Mouse (Mus musculus) cortical plate, adult 2 months (tissue): ENCODE data around the gene Gsk3b. TPM values are rescaled to one million over a fixed set of nuclear protein-coding genes. Genes with fewer than 3 reads are reported as not detected.

Source experiments
- H3K27ac ChIP-seq: fragments of 200-500 bp; 2 replicates; pipeline ENCODE4 v1.5.1; 2012; ENCODE audit warnings: low read length, control low read depth, inconsistent platforms; ENCODE audit not compliant: insufficient read depth
- H3K4me1 ChIP-seq: fragments of 200-500 bp; 2 replicates; pipeline ENCODE4 v1.6.1; 2011; ENCODE audit warnings: low read length; ENCODE audit not compliant: control insufficient read depth, insufficient read depth
- H3K4me3 ChIP-seq: fragments of 200-500 bp; 2 replicates; pipeline ENCODE4 v1.5.1; 2011; ENCODE audit warnings: mild to moderate bottlenecking, low read length, control low read depth; ENCODE audit not compliant: insufficient read depth
- CTCF ChIP-seq: fragments of 200-500 bp; IDR thresholded peaks from 2 replicates; pipeline ENCODE4 v1.5.1; 2011; ENCODE audit warnings: mild to moderate bottlenecking, control low read depth, low read length; ENCODE audit not compliant: insufficient read depth; ENCODE audit errors: extremely low read depth
- POLR2A ChIP-seq: fragments of 200-500 bp; IDR thresholded peaks from 2 replicates; pipeline ENCODE4 v1.6.1; 2011; ENCODE audit warnings: mild to moderate bottlenecking, low read length, control low read depth; ENCODE audit not compliant: insufficient read depth; ENCODE audit errors: extremely low read depth
- polyA plus RNA-seq: library from polyadenylated mRNA; depleted of rRNA; stranded (reverse); fragments of >200 nt; gene quantifications from 2 replicates; pipeline ENCODE4 v1.2.3, GENCODE M21; 2012

Gsk3b gene
- polyA plus RNA-seq, 1 experiment = 47.2 TPM

- peak overlapping the region; percentile 91 for H3K27ac ChIP-seq
- H3K4me1 ChIP-seq = no peaks in the 10 kb centered on the region
- TF ChIP-seq POLR2A (no peak), CTCF (no peak)
- H3K4me3 ChIP-seq = peak overlapping the region; percentile 97
Measured at GRCm38 (mm10) chr16:38087645-38088125, 1.1 kb upstream of the Gsk3b start.

DNA sequence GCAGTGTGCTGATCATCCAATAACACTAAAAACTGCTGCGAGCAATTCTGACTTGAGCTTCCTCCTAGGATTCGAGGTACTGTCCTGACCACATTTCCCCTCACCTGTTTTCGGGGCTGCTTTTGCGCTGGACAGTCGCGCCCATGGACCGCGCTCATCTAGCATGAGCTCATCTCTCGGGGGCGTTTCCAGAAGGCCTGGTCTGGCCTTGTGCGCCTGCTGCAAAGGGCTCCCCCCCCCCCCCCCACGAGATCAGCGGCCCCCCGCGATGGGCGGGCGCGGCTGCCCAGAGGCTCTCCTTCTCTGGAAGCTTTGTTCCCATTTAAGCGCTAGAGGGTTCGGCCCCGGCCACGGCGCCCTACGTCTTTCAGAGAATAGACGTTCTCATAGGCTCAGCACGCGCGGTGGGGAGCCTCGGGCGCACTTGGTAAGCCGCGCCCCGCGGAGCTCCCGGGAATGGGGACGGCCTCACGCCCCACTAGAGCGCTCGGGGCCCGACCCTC lies 624 bp upstream of the Gsk3b start:
- peak overlapping the region; percentile 97 for H3K4me3 ChIP-seq
- no peaks in the 10 kb centered on the region for H3K4me1 ChIP-seq
- TF ChIP-seq POLR2A (no peak), CTCF (no peak)
- H3K27ac ChIP-seq = peak overlapping the region; percentile 94

DNA sequence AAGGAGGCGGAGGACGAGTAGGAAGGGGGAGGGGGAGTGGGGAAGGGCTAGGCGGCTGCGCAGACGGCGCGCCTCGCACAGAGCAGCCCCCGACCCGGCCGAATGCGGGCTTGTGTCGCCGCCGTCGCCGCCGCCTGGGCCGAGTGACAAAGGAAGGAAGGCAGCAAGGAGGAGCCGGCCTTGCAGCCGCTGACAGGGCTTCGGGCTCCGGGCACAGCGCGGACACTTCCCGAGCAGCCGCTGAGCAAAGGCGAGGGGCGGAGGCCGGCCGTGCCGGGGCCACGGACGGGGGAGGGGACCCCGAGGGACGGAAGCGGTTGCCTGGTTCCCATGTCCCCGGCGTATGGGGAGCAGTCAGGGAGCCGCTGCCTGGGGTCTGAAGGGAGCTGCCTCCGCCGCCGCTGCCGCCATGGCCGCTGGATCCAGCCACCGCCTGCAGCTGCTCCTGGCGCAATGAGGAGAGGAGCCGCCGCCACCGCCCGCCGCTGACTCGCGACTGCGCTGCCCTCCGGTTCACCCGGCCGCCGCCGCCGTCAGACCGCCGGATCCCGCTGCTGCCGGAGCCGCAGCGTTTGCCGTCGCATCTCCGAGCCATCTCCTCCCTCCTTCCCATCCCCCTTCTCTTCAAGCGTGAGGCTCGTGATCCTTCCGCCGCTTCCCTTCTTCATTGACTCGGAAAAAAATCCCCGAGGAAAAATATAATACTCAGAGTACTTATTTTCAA lies 808 bp downstream of the Gsk3b start:
- TF ChIP-seq CTCF = no peak
- peak; percentile 24; the same call in 1 of the 2 replicates for TF ChIP-seq POLR2A
- peak overlapping the region; percentile 98 for H3K27ac ChIP-seq
- H3K4me1 ChIP-seq = peaks cover 1% of the 10 kb centered on the region; the same call in 1 of the 2 replicates
- H3K4me3 ChIP-seq = peak overlapping the region; percentile 97

DNA sequence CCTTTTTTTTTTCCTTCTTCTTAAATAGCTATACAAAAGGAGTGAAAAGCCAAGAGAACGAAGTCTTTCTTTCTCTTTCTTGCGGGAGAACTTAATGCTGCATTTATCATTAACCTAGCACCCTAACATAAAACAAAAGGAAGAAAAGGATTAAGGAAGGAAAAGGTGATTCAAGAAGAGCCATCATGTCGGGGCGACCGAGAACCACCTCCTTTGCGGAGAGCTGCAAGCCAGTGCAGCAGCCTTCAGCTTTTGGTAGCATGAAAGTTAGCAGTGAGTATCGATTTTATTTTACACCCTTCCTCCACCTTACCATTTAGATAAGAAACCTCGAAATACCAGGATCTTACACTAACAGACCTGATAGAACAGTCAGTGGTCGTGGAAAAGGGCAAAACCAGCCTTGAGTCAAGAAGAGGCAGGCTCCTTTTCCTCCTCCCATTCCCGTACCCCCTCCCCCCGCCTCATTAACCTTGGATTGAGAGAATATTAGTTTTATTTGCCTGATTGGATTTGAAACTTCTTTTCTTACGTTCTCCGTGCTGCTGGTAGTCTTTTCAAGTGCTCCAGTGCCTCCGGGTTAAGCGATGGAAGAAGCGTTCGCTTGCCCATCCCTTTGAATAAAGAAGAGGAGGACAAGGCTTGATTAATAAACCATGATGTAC lies 1.7 kb downstream of the Gsk3b start:
- TF ChIP-seq POLR2A = no peak
- no peak for TF ChIP-seq CTCF
- Histone ChIP-seq H3K27ac (no peak overlapping the region; the same call in 1 of the 2 replicates), H3K4me1 (peaks cover 1% of the 10 kb centered on the region; the same call in 1 of the 2 replicates), H3K4me3 (peak overlapping the region; percentile 97)

GRCm38 (mm10) chr16:38091041-38091440 lies 2.2 kb downstream of the Gsk3b start:
- H3K27ac ChIP-seq = no peak overlapping the region
- peaks cover 6% of the 10 kb centered on the region for H3K4me1 ChIP-seq
- H3K4me3 ChIP-seq = peak overlapping the region; percentile 97
- no peak for TF ChIP-seq POLR2A
- TF ChIP-seq CTCF = no peak

- H3K27ac ChIP-seq = no peak overlapping the region
- no peak for TF ChIP-seq POLR2A
- TF ChIP-seq CTCF = no peak
- peak overlapping the region; percentile 97; the same call in 1 of the 2 replicates for H3K4me3 ChIP-seq
- H3K4me1 ChIP-seq = peaks cover 8% of the 10 kb centered on the region
Measured at GRCm38 (mm10) chr16:38091706-38092105, 2.9 kb downstream of the Gsk3b start.

DNA sequence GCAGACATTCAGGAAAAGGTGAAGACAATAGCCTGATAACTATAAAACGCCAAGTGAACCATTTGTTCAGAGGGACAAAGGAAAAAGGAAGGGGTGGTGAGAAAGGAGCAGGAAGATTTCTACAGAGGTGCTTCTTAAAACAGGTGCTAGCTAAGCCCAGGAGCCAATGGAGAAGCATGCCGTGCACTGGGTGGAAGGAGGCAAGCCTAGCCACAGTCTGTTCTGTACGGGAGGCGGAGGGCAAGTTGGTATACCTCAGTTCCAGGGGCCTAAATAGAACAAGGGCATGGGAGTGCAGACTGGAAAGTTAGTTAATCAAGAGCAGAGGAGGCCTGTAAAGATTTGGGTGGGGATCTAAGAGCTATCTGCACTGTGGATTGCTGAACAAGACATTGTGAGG lies 3.8 kb downstream of the Gsk3b start:
- H3K4me1 ChIP-seq = peaks cover 11% of the 10 kb centered on the region
- no peak overlapping the region for H3K27ac ChIP-seq
- H3K4me3 ChIP-seq = peak overlapping the region; percentile 67
- TF ChIP-seq POLR2A (no peak), CTCF (no peak)

- TF ChIP-seq CTCF (no peak), POLR2A (no peak)
- Histone ChIP-seq H3K4me3 (no peak overlapping the region), H3K4me1 (peaks cover 14% of the 10 kb centered on the region), H3K27ac (no peak overlapping the region)
Measured at GRCm38 (mm10) chr16:38095181-38095851, 6.5 kb downstream of the Gsk3b start.

GRCm38 (mm10) chr16:38097521-38097920 lies 8.7 kb downstream of the Gsk3b start:
- no peak overlapping the region for H3K27ac ChIP-seq
- H3K4me1 ChIP-seq = peaks cover 16% of the 10 kb centered on the region
- TF ChIP-seq POLR2A (no peak), CTCF (no peak)
- no peak overlapping the region for H3K4me3 ChIP-seq

- H3K4me3 ChIP-seq = no peak overlapping the region
- no peak overlapping the region for H3K27ac ChIP-seq
- TF ChIP-seq CTCF (no peak), POLR2A (no peak)
- peaks cover 15% of the 10 kb centered on the region for H3K4me1 ChIP-seq
Measured at GRCm38 (mm10) chr16:38099325-38099724, 10.5 kb downstream of the Gsk3b start.
